In genomic region chr3:84269987-84270623, GRCm38 (mm10) we compare ENCODE assay signal across 9 mouse cellular contexts. TPM values are rescaled to one million over a fixed set of nuclear protein-coding genes. Genes with fewer than 3 reads are reported as not detected.
DNase-seq lines count a peak whose midpoint lies in the region; ATAC-seq and TF ChIP-seq lines count a peak whose summit lies in the region.
"Had no signal": no experiment of that assay in that cellular context is flagged by ENCODE, and none has a peak within 500 bp of the region (broad histone marks: within the 10 kb centered on the region; RNA-seq: fewer than 3 reads in every experiment).

No protein-coding gene starts in this region.

- DNase-seq in lung, postnatal 36 days = no peak
- DNase-seq in hindbrain, embryonic 14.5 days (ENCODE audit: low spot score) = no peak
- DNase-seq in liver, embryonic 14.5 days (ENCODE audit: low read depth in 3 of 3, low spot score in 3 of 3) = no peak
- no peak for DNase-seq in stomach, postnatal 0 days (ENCODE audit: low spot score)
- DNase-seq in adipocyte (ENCODE audit: low spot score) = no peak
- DNase-seq in left cerebral cortex, postnatal 4 days = no peak
- DNase-seq in urinary bladder, adult 2 months (ENCODE audit: low spot score) = no peak

- TF ChIP-seq CTCF in liver, embryonic 14.5 days (IDR thresholded peaks at IDR 0.05; ENCODE audit: low read depth) = no peak
- no peak for TF ChIP-seq CTCF in stomach, postnatal 0 days (IDR thresholded peaks at IDR 0.05; ENCODE audit: low read depth)

- TF ChIP-seq EP300 in liver, embryonic 14.5 days (IDR thresholded peaks at IDR 0.05; ENCODE audit: low read depth) = no peak
- TF ChIP-seq EP300 in stomach, postnatal 0 days (optimal IDR thresholded peaks at IDR 0.05) = no peak

- H3K36me3 ChIP-seq in lung, embryonic 16.5 days (ENCODE audit: control insufficient read depth, insufficient read depth, low read length) = no peaks in the 10 kb centered on the region
- H3K36me3 ChIP-seq in hindbrain, embryonic 14.5 days (replicated peaks; ENCODE audit: control insufficient read depth, insufficient read depth) = no peaks in the 10 kb centered on the region
- no peaks in the 10 kb centered on the region for H3K36me3 ChIP-seq in liver, embryonic 14.5 days (replicated peaks; ENCODE audit: control insufficient read depth, insufficient read depth, low read depth)
- H3K36me3 ChIP-seq in stomach, postnatal 0 days (ENCODE audit: control insufficient read depth, insufficient read depth, low read length) = no peaks in the 10 kb centered on the region

- peak overlapping the region; percentile 6; the same call in 1 of the 2 replicates for H3K4me3 ChIP-seq in lung, embryonic 16.5 days (ENCODE audit: low read length)
- H3K4me3 ChIP-seq in hindbrain, embryonic 14.5 days (replicated peaks; ENCODE audit: low read length) = no peak overlapping the region; the same call in 1 of the 2 replicates
- H3K4me3 ChIP-seq in liver, embryonic 14.5 days (ENCODE audit: insufficient read depth in 1 of 2, low read depth in 2 of 2, low read length in 2 of 2) = peak overlapping the region; percentile 56 to 61
- peak overlapping the region; percentile 27 for H3K4me3 ChIP-seq in stomach, postnatal 0 days (ENCODE audit: low read depth, low read length)

- intact Hi-C loops in left cerebral cortex, postnatal 4 days (cut with DNase I) = no loop called here

- H3K27ac ChIP-seq in lung, embryonic 16.5 days (ENCODE audit: low read length) = no peak overlapping the region; the same call in 1 of the 2 replicates
- H3K27ac ChIP-seq in hindbrain, embryonic 14.5 days = no peak overlapping the region
- no peak overlapping the region for H3K27ac ChIP-seq in liver, embryonic 14.5 days
- H3K27ac ChIP-seq in stomach, postnatal 0 days (replicated peaks) = no peak overlapping the region

- peak; percentile 51; the same call in 1 of the 2 replicates for ATAC-seq in lung, embryonic 16.5 days (ENCODE audit: low read depth)
- 0 out of 2 replicates have a peak, but pooled peaks have one; percentile 38 for ATAC-seq in hindbrain, embryonic 14.5 days (ENCODE audit: low FRiP score)
- ATAC-seq in liver, embryonic 14.5 days (ENCODE audit: insufficient read depth) = peak; percentile 29; the same call in 1 of the 2 replicates
- 0 out of 2 replicates have a peak, but pooled peaks have one; percentile 25 for ATAC-seq in stomach, postnatal 0 days (ENCODE audit: low FRiP score, low TSS enrichment)
- ATAC-seq: Patski had no signal

- H3K4me1 ChIP-seq in lung, embryonic 16.5 days (replicated peaks; ENCODE audit: control insufficient read depth, insufficient read depth, low read length) = peaks cover 15% of the 10 kb centered on the region
- peaks cover 23% of the 10 kb centered on the region for H3K4me1 ChIP-seq in hindbrain, embryonic 14.5 days (replicated peaks; ENCODE audit: control insufficient read depth, insufficient read depth, low read length)
- peaks cover 10 to 35% of the 10 kb centered on the region in 2 experiments for H3K4me1 ChIP-seq in liver, embryonic 14.5 days (replicated peaks; ENCODE audit: control insufficient read depth in 2 of 2, insufficient read depth in 2 of 2, low read length in 1 of 2)
- no peaks in the 10 kb centered on the region for H3K4me1 ChIP-seq in stomach, postnatal 0 days (replicated peaks; ENCODE audit: control insufficient read depth, insufficient read depth)

- peak overlapping the region; percentile 44 for H3K4me2 ChIP-seq in lung, embryonic 16.5 days (ENCODE audit: low read depth, low read length)
- H3K4me2 ChIP-seq in hindbrain, embryonic 14.5 days (replicated peaks) = peak overlapping the region; percentile 40
- H3K4me2 ChIP-seq in liver, embryonic 14.5 days (ENCODE audit: low read depth) = peak overlapping the region; percentile 56
- H3K4me2 ChIP-seq in stomach, postnatal 0 days (replicated peaks; ENCODE audit: low read depth) = peak overlapping the region; percentile 44

- no peaks in the 10 kb centered on the region for H3K9me3 ChIP-seq in lung, embryonic 16.5 days (ENCODE audit: control insufficient read depth, low read length)
- H3K9me3 ChIP-seq in hindbrain, embryonic 14.5 days (ENCODE audit: control insufficient read depth, low read length) = no peaks in the 10 kb centered on the region
- H3K9me3 ChIP-seq in liver, embryonic 14.5 days (ENCODE audit: control insufficient read depth, low read length) = no peaks in the 10 kb centered on the region
- H3K9me3 ChIP-seq in stomach, postnatal 0 days (ENCODE audit: control insufficient read depth, low read length) = no peaks in the 10 kb centered on the region

- peak overlapping the region; percentile 27; the same call in 1 of the 2 replicates for H3K9ac ChIP-seq in lung, embryonic 16.5 days (ENCODE audit: low read length)
- H3K9ac ChIP-seq in hindbrain, embryonic 14.5 days = peak overlapping the region; percentile 45; the same call in 1 of the 2 replicates
- peak overlapping the region; percentile 58 for H3K9ac ChIP-seq in liver, embryonic 14.5 days (replicated peaks)
- 0 out of 2 replicates have a peak overlapping the region, but pooled peaks have one; percentile 18 for H3K9ac ChIP-seq in stomach, postnatal 0 days (ENCODE audit: low read length)

- WGBS in lung, embryonic 16.5 days = 12% methylated on average over 13 of the region's 13 CpGs
- 14% methylated on average over 13 of the region's 13 CpGs for WGBS in hindbrain, embryonic 14.5 days
- 28% methylated on average over 13 of the region's 13 CpGs for WGBS in liver, embryonic 14.5 days (ENCODE audit: insufficient replicate concordance)
- WGBS in stomach, postnatal 0 days = 12% methylated on average over 13 of the region's 13 CpGs

- H3K27me3 ChIP-seq in lung, embryonic 16.5 days (ENCODE audit: control insufficient read depth, insufficient read depth, low read depth, low read length) = peaks cover 4% of the 10 kb centered on the region; the same call in 1 of the 2 replicates
- no peaks in the 10 kb centered on the region for H3K27me3 ChIP-seq in hindbrain, embryonic 14.5 days (ENCODE audit: control insufficient read depth, insufficient read depth, low read length)
- H3K27me3 ChIP-seq in liver, embryonic 14.5 days (ENCODE audit: control insufficient read depth, insufficient read depth, low read length) = no peaks in the 10 kb centered on the region
- H3K27me3 ChIP-seq in stomach, postnatal 0 days (ENCODE audit: control insufficient read depth, insufficient read depth, low read length) = no peaks in the 10 kb centered on the region
- H3K27me3 ChIP-seq: Patski had no signal

RNA-seq across cellular contexts. Expression of gene Trim2, which starts 36.6 kb away (rescaled TPM):
- 31.9 and 36.2 TPM in 2 replicates for polyA plus RNA-seq in lung, embryonic 16.5 days (2015; fragmentation: Nextera tagmentation; extraction: Ambion mirVana)
- 136 and 151 TPM in 2 replicates for polyA plus RNA-seq in hindbrain, embryonic 14.5 days (2014; fragmentation: Nextera tagmentation; extraction: Ambion mirVana)
- 2.1 and 2.5 TPM in 2 replicates for polyA plus RNA-seq in liver, embryonic 14.5 days (2012; rRNA removed)
- polyA plus RNA-seq in liver, embryonic 14.5 days (2014; fragmentation: Nextera tagmentation; extraction: Ambion mirVana) = 3.5 and 4.7 TPM in 2 replicates
- polyA plus RNA-seq in stomach, postnatal 0 days (2015; fragmentation: Nextera tagmentation; extraction: Ambion mirVana) = 30.0 and 30.7 TPM in 2 replicates
- 100 to 1,000 TPM; 331 to 352 TPM for total RNA-seq in left cerebral cortex, postnatal 4 days (2021)
- 6.6 and 8.9 TPM in 2 replicates for polyA plus RNA-seq in urinary bladder, adult 2 months (2012; rRNA removed)
